Mouse (Mus musculus) cerebellum, adult 18-20 months (tissue): ENCODE data around the gene Upf3b.

Source experiments
- DNase-seq, 2 experiments: peaks; one replicate each; pipeline ENCODE4 v3.0.0; 2021

Upf3b gene

DNA sequence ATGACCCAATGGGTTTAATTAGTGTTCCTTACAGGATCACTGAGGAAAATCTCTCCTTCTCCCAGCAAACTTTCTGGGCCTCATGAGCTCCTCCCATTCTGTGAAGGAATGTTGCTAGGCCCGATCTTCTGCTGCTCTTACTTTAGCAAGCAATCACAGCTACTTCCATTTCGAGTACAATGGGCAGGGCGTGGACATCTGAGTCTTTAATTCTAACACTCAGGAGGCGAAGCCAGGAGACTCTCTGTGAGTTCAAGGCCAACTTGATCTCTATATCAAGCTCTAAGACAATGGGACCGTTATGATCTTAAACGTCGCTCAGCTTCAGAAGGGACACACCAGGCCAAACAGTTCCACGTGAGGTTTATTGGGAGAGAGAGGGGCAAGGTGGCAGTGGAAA, 33.5 kb downstream of the Upf3b start:
- no peak for DNase-seq

- peak; percentile 35 to 69 for DNase-seq
Measured at GRCm38 (mm10) chrX:37074262-37074892, 35.7 kb downstream of the Upf3b start.

DNA sequence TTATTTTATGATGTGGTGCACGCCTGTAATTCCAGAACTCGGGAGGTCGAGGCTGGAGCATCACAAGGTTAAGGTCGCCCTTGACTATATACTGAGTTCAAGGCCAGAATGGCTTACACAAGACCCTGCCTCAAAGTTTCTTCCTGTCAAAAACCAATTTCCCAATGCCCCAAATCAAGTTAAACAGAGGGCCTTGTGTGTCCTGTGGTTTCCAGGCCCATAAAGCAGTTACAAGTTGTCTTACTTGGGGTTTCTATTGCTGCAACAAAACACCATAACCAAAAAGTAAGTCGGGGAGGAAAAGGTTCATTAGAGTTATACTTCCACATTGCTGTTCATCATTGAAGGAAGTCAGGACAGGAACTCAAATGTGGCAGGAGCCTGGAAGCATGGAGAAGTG, 41.4 kb downstream of the Upf3b start:
- no peak for DNase-seq

DNA sequence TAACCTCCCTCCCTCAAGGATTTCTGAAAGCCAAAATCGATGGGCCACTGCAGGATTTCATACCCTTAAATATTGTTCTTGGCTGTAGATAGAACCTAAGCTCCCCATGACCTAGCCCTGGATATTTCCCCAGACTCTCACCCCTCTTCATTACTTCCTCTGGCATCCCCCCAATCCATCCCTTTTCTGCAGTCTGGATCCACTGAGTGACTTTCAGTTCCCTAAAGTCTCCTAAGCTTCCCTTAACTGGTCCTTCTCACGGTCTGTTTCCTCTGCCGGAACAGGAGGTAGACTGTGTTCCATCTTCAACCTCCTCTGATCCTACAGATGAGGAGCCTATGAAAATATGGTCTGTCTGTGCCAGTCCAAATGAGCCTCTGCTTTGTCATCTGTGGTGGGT, 42.8 kb downstream of the Upf3b start:
- no peak for DNase-seq

DNA sequence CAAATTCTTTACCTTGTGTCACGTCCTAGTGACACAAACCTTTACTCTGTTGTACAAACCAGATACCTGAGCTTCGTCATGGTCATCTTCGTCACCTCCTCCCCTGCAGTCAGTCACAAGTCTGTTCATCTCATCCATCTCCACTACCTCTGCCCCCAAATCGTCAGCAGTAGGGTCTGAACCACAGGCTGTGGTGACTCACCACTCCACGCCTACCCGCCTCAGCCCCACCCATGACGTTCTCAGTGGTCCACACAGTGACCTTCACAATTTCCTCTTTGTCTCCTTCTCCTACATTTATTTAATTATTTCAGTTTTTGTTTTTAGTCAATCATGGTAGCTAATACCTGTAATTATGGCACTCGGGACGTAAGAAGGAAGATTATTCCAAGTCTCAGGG, 46.2 kb downstream of the Upf3b start:
- no peak for DNase-seq

- DNase-seq: peak in 1 of 2 experiments; percentile 9
Measured at GRCm38 (mm10) chrX:37048890-37049823, 61.0 kb downstream of the Upf3b start.

GRCm38 (mm10) chrX:37048066-37048889, 61.8 kb downstream of the Upf3b start, which contains the start of gene Sowahd:
Gene Sowahd (plus strand): TSS chrX:37048845.
- DNase-seq: peak in 1 of 2 experiments; percentile 2

DNA sequence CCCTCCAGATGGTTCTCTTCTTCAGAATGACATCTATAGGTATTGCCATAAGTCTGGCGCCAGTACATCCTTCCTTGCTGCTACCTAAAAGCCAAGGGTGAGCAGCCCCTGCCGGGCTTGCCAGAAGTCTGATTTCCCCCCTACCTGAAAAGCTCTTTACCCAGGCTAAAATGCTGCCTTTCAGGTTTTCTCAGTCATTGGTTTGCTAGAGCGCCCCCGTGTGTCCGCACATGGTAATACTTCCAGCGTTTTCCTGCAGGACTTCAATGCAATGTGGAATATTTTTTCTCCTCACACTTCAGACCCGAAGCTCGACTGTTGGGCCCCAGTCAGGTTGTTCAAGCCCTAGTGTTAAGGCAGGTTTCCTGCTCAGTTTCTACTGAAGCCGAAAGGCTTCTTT, 67.4 kb downstream of the Upf3b start:
- peak; percentile 54 to 70 for DNase-seq
